Mouse (Mus musculus) forebrain, postnatal 0 days (tissue): ENCODE data around the gene Btg1. TPM values are rescaled to one million over a fixed set of nuclear protein-coding genes. Genes with fewer than 3 reads are reported as not detected.

Source experiments
- ATAC-seq: fragments of 200-750 bp; cut with Nextera tagmentation; 2 replicates; pipeline ENCODE4 v1.8.0; 2017; ENCODE audit warnings: mild to moderate bottlenecking, moderate library complexity
- DNase-seq: peaks from one replicate; pipeline ENCODE4 v3.0.0-alpha.2; 2015
- H3K27ac ChIP-seq: fragments of 300-500 bp; sonication (generic); 2 replicates; pipeline ENCODE4 v1.5.1; 2014; ENCODE audit warnings: low read depth, mild to moderate bottlenecking, antibody characterized with exemption, low read length, moderate library complexity, mixed read lengths
- H3K27me3 ChIP-seq: fragments of 300-500 bp; sonication (generic); 2 replicates; pipeline ENCODE4 v1.6.1; 2014; ENCODE audit warnings: mild to moderate bottlenecking, low read length, mixed read lengths; ENCODE audit not compliant: insufficient read depth
- H3K36me3 ChIP-seq: fragments of 300-500 bp; sonication (generic); 2 replicates; pipeline ENCODE4 v1.6.1; 2014; ENCODE audit warnings: mild to moderate bottlenecking, moderate library complexity; ENCODE audit not compliant: insufficient read depth
- H3K4me1 ChIP-seq: fragments of 300-500 bp; sonication (generic); 2 replicates; pipeline ENCODE4 v1.6.1; 2014; ENCODE audit warnings: antibody characterized with exemption; ENCODE audit not compliant: insufficient read depth
- H3K4me2 ChIP-seq: fragments of 300-500 bp; sonication (generic); 2 replicates; pipeline ENCODE4 v1.6.1; 2014; ENCODE audit warnings: low read depth, mild to moderate bottlenecking, moderate library complexity
- H3K4me3 ChIP-seq: fragments of 300-500 bp; sonication (generic); 2 replicates; pipeline ENCODE4 v1.5.1; 2014; ENCODE audit warnings: low read depth, low read length, mixed read lengths
- H3K9ac ChIP-seq: fragments of 300-500 bp; sonication (generic); 2 replicates; pipeline ENCODE4 v1.6.1; 2014; ENCODE audit warnings: mild to moderate bottlenecking
- H3K9me3 ChIP-seq: fragments of 300-500 bp; sonication (generic); 2 replicates; pipeline ENCODE4 v1.6.1; 2016; ENCODE audit warnings: low read length
- CTCF ChIP-seq: sonication (generic); IDR thresholded peaks from 2 replicates; pipeline ENCODE4 v1.5.1; 2016; ENCODE audit warnings: antibody characterized with exemption, control low read depth, low read depth
- WGBS: fragments of 180-500 bp; shearing (Covaris S2); extraction: QIAGEN DNeasy Blood & Tissue Kit; methylation state at CpG from one replicate; pipeline ENCODE4 v1.1.7; 2014; 5-methylcytosine and 5-hydroxymethylcytosine counted together
- polyA plus RNA-seq: library from polyadenylated mRNA; unstranded; fragments of >200 nt; fragmentation: Nextera tagmentation; extraction: Ambion mirVana; gene quantifications from 2 replicates; pipeline ENCODE4 v1.2.1, GENCODE M21; 2015
- total RNA-seq: library from RNA; depleted of rRNA; stranded (reverse); fragments of >200 nt; gene quantifications from 2 replicates; pipeline ENCODE4 v1.2.3, GENCODE M21; 2014

The Btg1 gene
- total and polyA plus RNA-seq, 2 experiments from 2014 or later, result 28.1 to 28.7 TPM

DNA sequence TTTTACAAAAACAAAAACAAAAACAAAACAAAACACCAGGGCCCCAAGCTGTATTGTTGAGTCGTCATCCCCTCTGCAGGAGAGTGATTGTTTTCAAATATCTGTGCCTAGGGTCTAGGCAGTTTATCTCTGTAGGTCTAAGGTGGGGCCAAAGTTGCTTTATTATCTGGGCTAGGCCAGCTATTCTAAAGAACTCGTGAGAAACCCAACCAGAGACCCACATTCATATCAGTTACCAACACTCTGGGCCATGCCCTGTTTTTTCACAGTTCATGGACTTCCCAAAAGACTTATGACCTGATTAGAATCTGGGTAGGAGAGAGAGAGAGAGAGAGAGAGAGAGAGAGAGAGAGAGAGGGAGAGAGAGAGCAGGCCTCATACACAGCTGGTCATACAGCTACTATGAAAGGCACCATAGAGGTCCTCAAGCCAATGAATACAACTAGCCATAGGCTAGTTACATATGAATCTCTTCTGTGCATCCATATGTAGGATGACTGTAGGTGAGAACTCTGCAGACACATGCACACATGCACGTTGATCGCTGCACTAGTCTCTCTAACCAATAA lies 9.1 kb upstream of the Btg1 start:
- H3K9me3 ChIP-seq, result no peaks in the 10 kb centered on the region
- DNase-seq, result no peak
- ATAC-seq, result no peak
- no peaks in the 10 kb centered on the region for H3K27me3 ChIP-seq
- TF ChIP-seq CTCF, result no peak
- H3K4me3 ChIP-seq, result no peak overlapping the region
- H3K27ac ChIP-seq, result no peak overlapping the region
- WGBS, result 83% methylated on average over 4 of the region's 4 CpGs
- H3K36me3 ChIP-seq, result no peaks in the 10 kb centered on the region
- no peak overlapping the region for H3K4me2 ChIP-seq
- no peak overlapping the region for H3K9ac ChIP-seq
- no peaks in the 10 kb centered on the region for H3K4me1 ChIP-seq

DNA sequence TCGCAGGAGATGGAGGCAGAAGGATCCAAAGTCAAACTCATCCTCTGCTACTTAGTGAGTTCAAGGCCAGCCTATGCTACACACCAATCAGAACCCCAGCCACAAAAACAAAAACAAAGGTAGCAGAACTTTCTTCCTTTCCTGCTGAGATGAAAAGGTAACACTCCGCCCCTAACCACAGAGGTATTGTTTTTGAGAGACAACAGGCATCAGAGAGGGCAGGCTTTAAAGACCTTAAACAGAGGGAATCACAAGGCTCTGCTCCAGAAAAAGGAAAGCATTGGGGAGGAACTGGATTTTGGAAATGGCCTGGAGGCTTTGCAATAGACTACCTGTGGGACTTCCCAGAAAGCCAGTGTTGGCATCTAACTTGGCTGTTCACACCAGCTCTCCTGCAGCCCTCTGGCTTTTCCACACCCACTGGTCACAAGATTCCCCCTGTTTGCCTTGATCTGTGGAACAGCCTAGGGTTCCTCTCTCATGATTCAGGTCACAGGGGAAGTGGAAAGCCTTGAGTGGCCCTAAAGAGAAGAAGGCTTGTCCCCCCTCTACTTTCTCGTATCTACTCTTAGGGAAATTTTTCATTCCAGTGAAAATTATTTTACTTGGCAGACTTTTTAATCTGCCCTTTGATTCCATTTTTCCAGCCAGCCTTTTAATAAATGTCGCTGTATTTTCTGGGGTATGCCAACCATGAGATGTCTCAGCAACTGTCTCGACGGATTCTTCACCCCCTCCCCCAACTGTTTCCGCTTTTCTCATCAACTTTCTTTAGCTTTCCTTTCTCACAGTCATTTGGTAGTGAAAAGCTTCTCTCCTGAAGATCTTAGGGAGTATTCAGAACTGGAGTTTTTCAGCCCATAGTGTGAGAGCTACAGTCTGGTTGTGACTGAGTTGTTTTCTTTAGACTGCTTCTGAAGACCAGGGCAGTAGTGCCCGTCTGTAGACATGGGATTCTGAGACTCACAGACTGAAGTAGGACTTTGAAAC lies 7.2 kb upstream of the Btg1 start:
- no peak overlapping the region for H3K27ac ChIP-seq
- TF ChIP-seq CTCF, result no peak
- no peaks in the 10 kb centered on the region for H3K4me1 ChIP-seq
- H3K4me3 ChIP-seq, result no peak overlapping the region
- H3K9ac ChIP-seq, result no peak overlapping the region
- H3K36me3 ChIP-seq, result no peaks in the 10 kb centered on the region
- WGBS, result 80% methylated on average over 8 of the region's 8 CpGs
- no peak overlapping the region for H3K4me2 ChIP-seq
- no peak for DNase-seq
- no peaks in the 10 kb centered on the region for H3K9me3 ChIP-seq
- H3K27me3 ChIP-seq, result no peaks in the 10 kb centered on the region
- ATAC-seq, result no peak

DNA sequence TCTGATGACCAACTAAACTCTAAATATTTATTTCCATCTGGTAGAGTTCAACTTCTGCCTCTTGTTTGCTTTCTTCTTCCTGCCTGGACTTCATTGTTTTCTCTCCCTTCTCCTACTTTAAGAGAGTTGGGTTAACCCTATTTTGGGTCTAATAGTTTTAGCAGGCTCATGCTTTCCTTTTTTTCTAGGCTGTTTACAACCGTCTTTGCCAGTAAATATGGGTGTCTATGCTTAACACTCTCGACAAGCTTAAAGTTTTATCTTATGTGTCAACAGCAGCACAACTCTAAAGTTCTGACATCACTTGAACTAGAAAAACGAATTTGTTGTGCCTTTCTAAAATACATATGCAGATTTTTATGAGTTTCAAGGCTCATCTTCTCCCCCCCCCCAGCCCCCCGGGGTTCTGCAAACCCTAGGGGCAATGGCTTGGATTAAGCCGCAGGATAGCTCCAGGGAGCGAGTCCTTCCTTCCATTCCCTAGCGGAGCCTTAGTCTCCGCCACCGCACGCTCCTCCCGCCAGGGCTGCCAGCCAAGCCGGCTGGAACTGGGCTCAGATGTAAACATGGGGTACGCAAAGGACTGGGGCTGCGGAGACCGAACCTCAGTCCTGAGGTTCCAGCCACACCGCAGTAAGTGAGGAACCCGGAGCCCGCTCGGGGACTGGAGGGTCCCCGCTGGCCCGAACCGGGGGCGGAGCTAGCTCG lies 651 bp upstream of the Btg1 start:
- Histone ChIP-seq H3K4me3 (peak overlapping the region; percentile 100), H3K4me1 (0 out of 2 replicates have a peak, but pooled peaks cover 3% of the 10 kb centered on the region), H3K9me3 (no peaks in the 10 kb centered on the region), H3K27me3 (no peaks in the 10 kb centered on the region), H3K4me2 (peak overlapping the region; percentile 48), H3K27ac (peak overlapping the region; percentile 93), H3K9ac (peak overlapping the region; percentile 97), H3K36me3 (no peaks in the 10 kb centered on the region)
- ATAC-seq (peak; percentile 72), DNase-seq (no peak)
- no peak for TF ChIP-seq CTCF
- 1% methylated on average over 24 of the region's 24 CpGs for WGBS

DNA sequence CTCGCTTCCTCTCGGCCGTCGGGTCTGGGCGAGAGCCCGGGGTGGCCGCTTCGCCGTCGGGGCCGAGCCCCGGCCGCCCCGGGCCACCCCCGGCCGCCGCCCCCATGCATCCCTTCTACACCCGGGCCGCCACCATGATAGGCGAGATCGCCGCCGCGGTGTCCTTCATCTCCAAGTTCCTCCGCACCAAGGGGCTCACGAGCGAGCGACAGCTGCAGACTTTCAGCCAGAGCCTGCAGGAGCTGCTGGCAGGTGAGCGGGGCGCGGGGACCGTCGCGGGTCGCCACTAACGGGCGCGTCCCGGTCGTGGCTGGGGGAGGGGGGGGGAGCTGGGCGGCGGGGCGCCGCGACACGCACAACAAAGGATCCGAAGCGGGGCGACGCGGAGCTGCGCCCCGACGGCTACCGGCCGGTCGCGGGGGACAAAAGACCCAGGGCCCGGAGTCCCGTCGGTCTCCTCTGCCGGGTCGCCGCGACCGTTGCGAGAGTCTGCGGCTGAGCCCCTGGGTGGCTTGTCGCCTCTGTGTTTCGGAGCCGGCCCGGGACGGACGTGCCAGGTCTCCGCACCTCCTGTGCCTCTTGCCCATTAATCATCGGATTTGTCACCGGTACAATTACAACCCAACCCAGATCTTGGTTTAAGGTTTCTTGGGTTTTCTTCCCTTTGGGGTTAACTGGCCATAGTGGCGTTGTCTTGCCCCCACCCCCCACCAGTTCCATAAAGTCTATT lies 580 bp downstream of the Btg1 start:
- TF ChIP-seq CTCF, result no peak
- DNase-seq (no peak), ATAC-seq (peak; percentile 21)
- peak overlapping the region; percentile 93 for H3K27ac ChIP-seq
- H3K9me3 ChIP-seq, result no peaks in the 10 kb centered on the region
- H3K4me1 ChIP-seq, result 0 out of 2 replicates have a peak, but pooled peaks cover 8% of the 10 kb centered on the region
- WGBS, result 2% methylated on average over 73 of the region's 78 CpGs
- H3K4me2 ChIP-seq, result peak overlapping the region; percentile 50
- H3K9ac ChIP-seq, result peak overlapping the region; percentile 97
- H3K27me3 ChIP-seq, result no peaks in the 10 kb centered on the region
- peak overlapping the region; percentile 100 for H3K4me3 ChIP-seq
- no peaks in the 10 kb centered on the region for H3K36me3 ChIP-seq

DNA sequence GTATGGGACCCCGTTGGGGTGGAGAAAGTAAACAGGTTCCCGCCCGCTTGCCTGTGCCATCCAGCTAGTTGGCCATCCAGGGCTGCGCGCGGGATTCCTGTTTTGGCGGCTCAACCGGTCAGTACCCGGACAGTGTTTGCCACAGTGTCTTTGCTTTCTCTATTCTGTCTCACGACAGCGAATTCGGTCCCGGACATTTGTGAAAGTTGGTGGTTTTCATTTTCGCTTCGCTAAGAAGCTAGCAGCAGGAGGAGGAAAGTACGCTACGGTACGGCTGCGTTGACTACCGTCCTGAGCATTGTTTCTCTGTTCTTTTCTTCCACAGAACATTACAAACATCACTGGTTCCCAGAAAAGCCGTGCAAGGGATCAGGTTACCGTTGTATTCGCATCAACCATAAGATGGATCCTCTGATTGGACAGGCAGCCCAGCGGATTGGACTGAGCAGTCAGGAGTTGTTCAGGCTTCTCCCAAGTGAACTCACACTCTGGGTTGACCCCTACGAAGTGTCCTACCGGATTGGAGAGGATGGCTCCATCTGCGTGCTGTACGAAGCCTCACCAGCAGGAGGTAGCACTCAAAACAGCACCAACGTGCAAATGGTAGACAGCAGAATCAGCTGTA lies 1.3 kb downstream of the Btg1 start:
- under 1% methylated on average over 29 of the region's 29 CpGs for WGBS

More for the DNA sequence above, 1.3 kb downstream of the Btg1 start:
- Histone ChIP-seq H3K9ac (peak overlapping the region; percentile 97), H3K4me3 (peak overlapping the region; percentile 100), H3K27me3 (no peaks in the 10 kb centered on the region), H3K9me3 (no peaks in the 10 kb centered on the region), H3K4me1 (peaks cover 12% of the 10 kb centered on the region; the same call in 1 of the 2 replicates), H3K27ac (peak overlapping the region; percentile 93), H3K36me3 (no peaks in the 10 kb centered on the region), H3K4me2 (peak overlapping the region; percentile 50)
- ATAC-seq, result no peak
- TF ChIP-seq CTCF, result peak; percentile 64
- peak; percentile 73 for DNase-seq
